Mouse (Mus musculus) lung, adult 2 months (tissue): ENCODE measurements around the gene Limch1.

ENCODE experiments used
- CTCF ChIP-seq: fragments of 200-500 bp; IDR thresholded peaks from 2 replicates; pipeline ENCODE4 v1.5.1; 2011; ENCODE audit warnings: mild to moderate bottlenecking, low read length, control low read depth; ENCODE audit not compliant: insufficient read depth
- POLR2A ChIP-seq: fragments of 200-500 bp; IDR thresholded peaks from 2 replicates; pipeline ENCODE4 v1.6.1; 2011; ENCODE audit warnings: low read depth, mild to moderate bottlenecking, control low read depth, low read length, borderline replicate concordance; ENCODE audit errors: extremely low read depth

DNA sequence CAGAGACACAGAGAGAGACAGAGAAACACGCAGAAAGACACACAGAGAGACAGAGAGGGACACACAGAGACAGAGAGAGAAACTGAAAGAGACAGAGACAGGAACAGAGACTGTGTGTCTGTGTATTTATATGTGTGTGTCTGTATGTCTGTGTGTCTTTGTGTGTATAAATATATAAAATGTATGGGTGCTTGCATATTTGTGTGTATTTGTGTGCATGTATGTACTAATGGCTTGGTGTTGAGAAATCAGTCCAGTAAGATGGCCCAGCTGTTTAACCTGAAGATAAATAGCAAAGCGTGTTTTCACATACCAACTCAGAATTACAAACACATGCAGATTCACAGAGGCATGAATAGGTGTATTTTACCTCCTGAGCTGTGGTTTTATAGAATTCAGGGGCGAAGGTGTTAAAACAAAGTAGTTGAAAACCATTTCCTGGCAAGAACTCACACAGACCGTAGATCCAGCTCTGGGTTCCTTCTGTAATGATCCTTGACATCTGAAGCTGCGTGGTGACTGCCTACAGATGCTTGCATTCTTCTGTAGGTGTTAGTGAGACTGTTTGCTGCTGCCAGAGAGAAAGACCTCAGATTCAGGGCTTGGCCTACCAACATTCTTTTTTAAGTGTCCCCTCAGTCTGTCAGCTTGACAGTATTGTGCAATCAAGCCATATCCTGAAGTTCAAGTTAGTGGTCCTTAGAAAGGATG lies 140.9 kb downstream of the Limch1 start:
- TF ChIP-seq CTCF (no peak), POLR2A (no peak)
